Mouse (Mus musculus) heart, embryonic 16.5 days (tissue): ENCODE results near the gene Rcl1. TPM values are rescaled to one million over a fixed set of nuclear protein-coding genes. Genes with fewer than 3 reads are reported as not detected.

Experiments
- ATAC-seq: fragments of 200-750 bp; cut with Nextera tagmentation; replicated peaks from 2 replicates; pipeline ENCODE4 v1.8.0; 2017; ENCODE audit warnings: moderate number of reproducible peaks; ENCODE audit not compliant: insufficient read depth, low FRiP score; ENCODE audit errors: extremely low read depth
- H3K27ac ChIP-seq: fragments of 300-500 bp; sonication (generic); 2 replicates; pipeline ENCODE4 v1.5.1; 2014; ENCODE audit warnings: mild to moderate bottlenecking, low read length, control low read depth, moderate library complexity
- H3K27me3 ChIP-seq: fragments of 300-500 bp; sonication (generic); 2 replicates; pipeline ENCODE4 v1.6.1; 2014; ENCODE audit warnings: low read length, mixed read lengths; ENCODE audit not compliant: control insufficient read depth, insufficient read depth
- H3K36me3 ChIP-seq: fragments of 300-500 bp; sonication (generic); 2 replicates; pipeline ENCODE4 v1.6.1; 2014; ENCODE audit not compliant: control insufficient read depth, insufficient read depth
- H3K4me1 ChIP-seq: fragments of 300-500 bp; sonication (generic); 2 replicates; pipeline ENCODE4 v1.6.1; 2014; ENCODE audit warnings: low read length, mixed read lengths; ENCODE audit not compliant: control insufficient read depth, insufficient read depth
- H3K4me2 ChIP-seq: fragments of 300-500 bp; sonication (generic); 2 replicates; pipeline ENCODE4 v1.6.1; 2014; ENCODE audit warnings: low read depth, mild to moderate bottlenecking, control low read depth, low read length
- H3K4me3 ChIP-seq: fragments of 300-500 bp; sonication (generic); 2 replicates; pipeline ENCODE4 v1.5.1; 2014; ENCODE audit warnings: mild to moderate bottlenecking, control low read depth, low read length
- H3K9ac ChIP-seq: fragments of 300-500 bp; sonication (generic); 2 replicates; pipeline ENCODE4 v1.6.1; 2014; ENCODE audit warnings: low read length, control low read depth
- H3K9me3 ChIP-seq: fragments of 300-500 bp; sonication (generic); replicated peaks from 2 replicates; pipeline ENCODE4 v1.6.1; 2016; ENCODE audit warnings: low read length; ENCODE audit not compliant: control insufficient read depth
- WGBS: fragments of 180-500 bp; shearing (Covaris S2); extraction: QIAGEN DNeasy Blood & Tissue Kit; methylation state at CpG from one replicate; pipeline ENCODE4 v1.1.7; 2014; 5-methylcytosine and 5-hydroxymethylcytosine counted together
- polyA plus RNA-seq: library from polyadenylated mRNA; unstranded; fragments of >200 nt; fragmentation: Nextera tagmentation; extraction: Ambion mirVana; gene quantifications from 2 replicates; pipeline ENCODE4 v1.2.1, GENCODE M21; 2015

The Rcl1 gene
- polyA plus RNA-seq: 19.9 and 25.4 TPM in 2 replicates

- peaks cover 11% of the 10 kb centered on the region for H3K4me1 ChIP-seq
- H3K36me3 ChIP-seq: no peaks in the 10 kb centered on the region
- H3K4me2 ChIP-seq: peak within 1 kb of the TSS; percentile 80
- peak within 1 kb of the TSS; percentile 95 for H3K4me3 ChIP-seq
- peak; percentile 100 for ATAC-seq
- H3K27ac ChIP-seq: peak within 1 kb of the TSS; percentile 53
- under 1% methylated on average over 50 of the region's 58 CpGs for WGBS
- H3K9me3 ChIP-seq: no peaks in the 10 kb centered on the region
- H3K9ac ChIP-seq: peak within 1 kb of the TSS; percentile 87
- H3K27me3 ChIP-seq: no peaks in the 10 kb centered on the region
These were observed at the start of gene Rcl1 for GRCm38 (mm10) chr19:29100874-29101542. Gene Rcl1 (plus strand): TSS chr19:29101375.

GRCm38 (mm10) chr19:29052786-29053185 is 48.4 kb upstream of the Rcl1 start:
- Histone ChIP-seq H3K4me3 (no peak overlapping the region), H3K36me3 (no peaks in the 10 kb centered on the region), H3K9me3 (no peaks in the 10 kb centered on the region), H3K27ac (no peak overlapping the region), H3K27me3 (no peaks in the 10 kb centered on the region), H3K4me1 (peaks cover 2% of the 10 kb centered on the region; the same call in 1 of the 2 replicates), H3K9ac (no peak overlapping the region), H3K4me2 (no peak overlapping the region)
- no peak for ATAC-seq
- WGBS: 77% methylated on average over 12 of the region's 12 CpGs

GRCm38 (mm10) chr19:29054594-29054993 is 46.6 kb upstream of the Rcl1 start:
- Histone ChIP-seq H3K36me3 (no peaks in the 10 kb centered on the region), H3K9ac (no peak overlapping the region), H3K4me2 (no peak overlapping the region), H3K4me1 (no peaks in the 10 kb centered on the region), H3K9me3 (no peaks in the 10 kb centered on the region), H3K27ac (no peak overlapping the region), H3K27me3 (no peaks in the 10 kb centered on the region), H3K4me3 (no peak overlapping the region)
- 76% methylated on average over 6 of the region's 6 CpGs for WGBS
- ATAC-seq: no peak

GRCm38 (mm10) chr19:29055469-29055868 is 45.7 kb upstream of the Rcl1 start:
- no peaks in the 10 kb centered on the region for H3K36me3 ChIP-seq
- H3K27ac ChIP-seq: no peak overlapping the region
- no peaks in the 10 kb centered on the region for H3K4me1 ChIP-seq
- no peak overlapping the region for H3K4me3 ChIP-seq
- H3K9ac ChIP-seq: no peak overlapping the region
- no peaks in the 10 kb centered on the region for H3K9me3 ChIP-seq
- no peak overlapping the region for H3K4me2 ChIP-seq
- 81% methylated on average over 4 of the region's 4 CpGs for WGBS
- H3K27me3 ChIP-seq: no peaks in the 10 kb centered on the region
- ATAC-seq: no peak

GRCm38 (mm10) chr19:29058741-29059140 is 42.4 kb upstream of the Rcl1 start:
- H3K9me3 ChIP-seq: no peaks in the 10 kb centered on the region
- no peak for ATAC-seq
- no peak overlapping the region for H3K27ac ChIP-seq
- H3K9ac ChIP-seq: no peak overlapping the region
- H3K27me3 ChIP-seq: no peaks in the 10 kb centered on the region
- H3K36me3 ChIP-seq: no peaks in the 10 kb centered on the region
- no peak overlapping the region for H3K4me3 ChIP-seq
- 79% methylated on average over 5 of the region's 5 CpGs for WGBS
- no peak overlapping the region for H3K4me2 ChIP-seq
- H3K4me1 ChIP-seq: no peaks in the 10 kb centered on the region

- Histone ChIP-seq H3K9me3 (no peaks in the 10 kb centered on the region), H3K27me3 (no peaks in the 10 kb centered on the region), H3K27ac (no peak overlapping the region), H3K9ac (no peak overlapping the region), H3K4me2 (no peak overlapping the region), H3K4me3 (no peak overlapping the region), H3K4me1 (peaks cover 6% of the 10 kb centered on the region; the same call in 1 of the 2 replicates), H3K36me3 (no peaks in the 10 kb centered on the region)
- no peak for ATAC-seq
- WGBS: 77% methylated on average over 2 of the region's 2 CpGs
These were observed 41.5 kb upstream of the Rcl1 start for GRCm38 (mm10) chr19:29059688-29060087.

GRCm38 (mm10) chr19:29060299-29060698 is 40.9 kb upstream of the Rcl1 start:
- Histone ChIP-seq H3K9ac (no peak overlapping the region), H3K27ac (no peak overlapping the region), H3K9me3 (no peaks in the 10 kb centered on the region), H3K27me3 (no peaks in the 10 kb centered on the region), H3K4me3 (no peak overlapping the region), H3K36me3 (no peaks in the 10 kb centered on the region), H3K4me2 (no peak overlapping the region), H3K4me1 (peaks cover 6% of the 10 kb centered on the region; the same call in 1 of the 2 replicates)
- no peak for ATAC-seq
- WGBS: 52% methylated on average over 6 of the region's 6 CpGs

GRCm38 (mm10) chr19:29063009-29063408 is 38.2 kb upstream of the Rcl1 start:
- WGBS: 78% methylated on average over 5 of the region's 5 CpGs
- H3K27me3 ChIP-seq: no peaks in the 10 kb centered on the region
- ATAC-seq: no peak
- H3K4me1 ChIP-seq: peaks cover 11% of the 10 kb centered on the region
- no peak overlapping the region for H3K4me2 ChIP-seq
- no peaks in the 10 kb centered on the region for H3K9me3 ChIP-seq
- H3K27ac ChIP-seq: no peak overlapping the region
- no peak overlapping the region for H3K9ac ChIP-seq
- no peaks in the 10 kb centered on the region for H3K36me3 ChIP-seq
- H3K4me3 ChIP-seq: no peak overlapping the region

- H3K27ac ChIP-seq: peak overlapping the region; percentile 13
- H3K36me3 ChIP-seq: no peaks in the 10 kb centered on the region
- H3K4me3 ChIP-seq: peak overlapping the region; percentile 39
- no peaks in the 10 kb centered on the region for H3K27me3 ChIP-seq
- peak overlapping the region; percentile 59 for H3K9ac ChIP-seq
- H3K4me2 ChIP-seq: peak overlapping the region; percentile 57
- peaks cover 11% of the 10 kb centered on the region for H3K4me1 ChIP-seq
- 14% methylated on average over 18 of the region's 18 CpGs for WGBS
- no peaks in the 10 kb centered on the region for H3K9me3 ChIP-seq
- peak; percentile 69; the same call in 1 of the 2 replicates for ATAC-seq
These were observed 37.4 kb upstream of the Rcl1 start for GRCm38 (mm10) chr19:29063577-29064363.
